Comparison of ENCODE assay signal across 7 mouse cellular contexts in genomic region chr9:31385500-31385869, GRCm38 (mm10). TPM values are rescaled to one million over a fixed set of nuclear protein-coding genes. Genes with fewer than 3 reads are reported as not detected.
DNase-seq lines count a peak whose midpoint lies in the region; ATAC-seq and TF ChIP-seq lines count a peak whose summit lies in the region.

No protein-coding gene starts in this region.

- DNase-seq in lung, embryonic 14.5 days, result no peak
- DNase-seq in lung, postnatal 10 days, result no peak
- no peak for DNase-seq in hindbrain, embryonic 10.5 days (ENCODE audit: low spot score)
- no peak for DNase-seq in adrenal gland, adult 8-10 months
- no peak for DNase-seq in testis, postnatal 10 days (ENCODE audit: low spot score)

- no peak for TF ChIP-seq CTCF in lung, embryonic 14.5 days (IDR thresholded peaks at IDR 0.05; ENCODE audit: low read depth)
- TF ChIP-seq CTCF in cortical plate, adult 2 months (IDR thresholded peaks at IDR 0.05; ENCODE audit: extremely low read depth, insufficient read depth, low read length), result no peak

- H3K27me3 ChIP-seq in lung, embryonic 14.5 days (ENCODE audit: insufficient read depth, low read length), result no peaks in the 10 kb centered on the region
- no peaks in the 10 kb centered on the region for H3K27me3 ChIP-seq in hindbrain, embryonic 10.5 days (ENCODE audit: insufficient read depth, poor library complexity, severe bottlenecking)
- no peaks in the 10 kb centered on the region for H3K27me3 ChIP-seq in megakaryocyte, embryonic 14.5 days (replicated peaks)

- H3K36me3 ChIP-seq in lung, embryonic 14.5 days (ENCODE audit: insufficient read depth), result peaks cover 14% of the 10 kb centered on the region; the same call in 1 of the 2 replicates
- peaks cover 22% of the 10 kb centered on the region for H3K36me3 ChIP-seq in hindbrain, embryonic 10.5 days
- peaks cover 18% of the 10 kb centered on the region for H3K36me3 ChIP-seq in megakaryocyte, embryonic 14.5 days (replicated peaks; ENCODE audit: low read length)

- H3K27ac ChIP-seq in lung, embryonic 14.5 days (ENCODE audit: low read depth), result no peak overlapping the region
- peak overlapping the region; percentile 54; the same call in 1 of the 2 replicates for H3K27ac ChIP-seq in cortical plate, adult 2 months (ENCODE audit: insufficient read depth, low read length)
- peak overlapping the region; percentile 96 for H3K27ac ChIP-seq in hindbrain, embryonic 10.5 days

- ATAC-seq in lung, embryonic 14.5 days (ENCODE audit: insufficient read depth), result peak; percentile 35

- H3K4me1 ChIP-seq in lung, embryonic 14.5 days (ENCODE audit: insufficient read depth), result peaks cover 7% of the 10 kb centered on the region
- peaks cover 5% of the 10 kb centered on the region for H3K4me1 ChIP-seq in cortical plate, adult 2 months (ENCODE audit: control insufficient read depth, insufficient read depth, low read length)
- H3K4me1 ChIP-seq in hindbrain, embryonic 10.5 days (replicated peaks), result peaks cover 28% of the 10 kb centered on the region
- peaks cover 35% of the 10 kb centered on the region for H3K4me1 ChIP-seq in megakaryocyte, embryonic 14.5 days

- peak overlapping the region; percentile 80 for H3K4me2 ChIP-seq in lung, embryonic 14.5 days

- peak overlapping the region; percentile 83 for H3K9ac ChIP-seq in lung, embryonic 14.5 days

- no peak for TF ChIP-seq POLR2A in cortical plate, adult 2 months (IDR thresholded peaks at IDR 0.05; ENCODE audit: extremely low read depth, insufficient read depth, low read length)

- 19% methylated on average over 4 of the region's 4 CpGs for WGBS in lung, embryonic 14.5 days
- WGBS in hindbrain, embryonic 10.5 days, result 31% methylated on average over 4 of the region's 4 CpGs

- peak overlapping the region; percentile 92 for H3K4me3 ChIP-seq in lung, embryonic 14.5 days (ENCODE audit: low read depth, low read length)
- peak overlapping the region; percentile 75 for H3K4me3 ChIP-seq in cortical plate, adult 2 months (ENCODE audit: insufficient read depth, low read length)
- peak overlapping the region; percentile 97 for H3K4me3 ChIP-seq in hindbrain, embryonic 10.5 days
- H3K4me3 ChIP-seq in megakaryocyte, embryonic 14.5 days (replicated peaks), result peak overlapping the region; percentile 96

- no peaks in the 10 kb centered on the region for H3K9me3 ChIP-seq in lung, embryonic 14.5 days (ENCODE audit: low read depth, low read length)
- H3K9me3 ChIP-seq in hindbrain, embryonic 10.5 days, result no peaks in the 10 kb centered on the region
- H3K9me3 ChIP-seq in megakaryocyte, embryonic 14.5 days, result no peaks in the 10 kb centered on the region

RNA-seq across cellular contexts. Expression of gene Nfrkb, which starts 0.5 kb away (rescaled TPM):
- 21.2 and 27.0 TPM in 2 replicates for polyA plus RNA-seq in lung, embryonic 14.5 days (2014; fragmentation: Nextera tagmentation; extraction: Ambion mirVana)
- polyA plus RNA-seq in cortical plate, adult 2 months (2012; rRNA removed), result 26.9 and 28.4 TPM in 2 replicates
- polyA plus RNA-seq in hindbrain, embryonic 10.5 days (2016; fragmentation: Nextera tagmentation; extraction: Ambion mirVana), result 19.6 and 25.4 TPM in 2 replicates
- polyA plus RNA-seq in megakaryocyte, embryonic 14.5 days (2012; ENCODE audit: insufficient read depth, low replicate concordance), result 5.4 and 6.0 TPM in 2 replicates
- total RNA-seq in adrenal gland, adult 8-10 months (2022), result 10 to 100 TPM; 16.8 to 41.2 (median 24.9) TPM
